Mouse (Mus musculus): ENCODE results near the gene Gm4707.
"Not testable (repeated sequence)": the region's sequence is repeated elsewhere in the genome, so short reads cannot be mapped to it uniquely, and the experiment has no call there.

Gm4707 gene

GRCm38 (mm10) chr17:71444126-71444525, 15.6 kb downstream of the Gm4707 start:
- no peak for DNase-seq (ENCODE audit: low spot score)

- no peak for DNase-seq (ENCODE audit: low spot score)
These were observed 16.4 kb downstream of the Gm4707 start for GRCm38 (mm10) chr17:71443273-71443672.

- DNase-seq (ENCODE audit: low spot score): not testable (repeated sequence)
These were observed 37.2 kb downstream of the Gm4707 start for GRCm38 (mm10) chr17:71422502-71422901.

- DNase-seq (ENCODE audit: low spot score): not testable (repeated sequence)
These were observed 40.3 kb downstream of the Gm4707 start for GRCm38 (mm10) chr17:71419448-71419847.

- DNase-seq (ENCODE audit: low spot score): no peak
These were observed 42.7 kb downstream of the Gm4707 start for GRCm38 (mm10) chr17:71417008-71417407.
